Mouse (Mus musculus) lung, postnatal 0 days (tissue): ENCODE results near the gene Zfp64. TPM values are rescaled to one million over a fixed set of nuclear protein-coding genes. Genes with fewer than 3 reads are reported as not detected.

Experiments
- ATAC-seq: fragments of 200-750 bp; cut with Nextera tagmentation; 2 replicates; pipeline ENCODE4 v1.8.0; 2017; ENCODE audit warnings: moderate library complexity
- DNase-seq: peaks from one replicate; pipeline ENCODE4 v3.0.0-alpha.2; 2016; ENCODE audit warnings: low spot score
- H3K27ac ChIP-seq: fragments of 300-500 bp; sonication (generic); 2 replicates; pipeline ENCODE4 v1.5.1; 2014; ENCODE audit warnings: antibody characterized with exemption, mild to moderate bottlenecking, low read length, mixed read lengths
- H3K27me3 ChIP-seq: fragments of 300-500 bp; sonication (generic); replicated peaks from 2 replicates; pipeline ENCODE4 v1.6.1; 2014; ENCODE audit warnings: low read length, mixed read lengths; ENCODE audit not compliant: insufficient read depth
- H3K36me3 ChIP-seq: fragments of 300-500 bp; sonication (generic); 2 replicates; pipeline ENCODE4 v1.6.1; 2014; ENCODE audit warnings: low read length, mixed read lengths; ENCODE audit not compliant: insufficient read depth
- H3K4me1 ChIP-seq: fragments of 300-500 bp; sonication (generic); 2 replicates; pipeline ENCODE4 v1.6.1; 2014; ENCODE audit warnings: antibody characterized with exemption, low read depth, low read length, mixed read lengths; ENCODE audit not compliant: insufficient read depth
- H3K4me2 ChIP-seq: fragments of 300-500 bp; sonication (generic); replicated peaks from 2 replicates; pipeline ENCODE4 v1.6.1; 2014; ENCODE audit warnings: low read depth, mild to moderate bottlenecking, low read length, moderate library complexity, mixed read lengths
- H3K4me3 ChIP-seq: fragments of 300-500 bp; sonication (generic); 2 replicates; pipeline ENCODE4 v1.5.1; 2014; ENCODE audit warnings: low read depth, low read length
- H3K9ac ChIP-seq: fragments of 300-500 bp; sonication (generic); replicated peaks from 2 replicates; pipeline ENCODE4 v1.6.1; 2014; ENCODE audit warnings: low read depth, mild to moderate bottlenecking
- H3K9me3 ChIP-seq: fragments of 300-500 bp; sonication (generic); 2 replicates; pipeline ENCODE4 v1.6.1; 2016; ENCODE audit warnings: low read length, mixed read lengths
- CTCF ChIP-seq: IDR thresholded peaks from 2 replicates; pipeline ENCODE4 v1.5.1; 2016; ENCODE audit warnings: antibody characterized with exemption, mild to moderate bottlenecking
- EP300 ChIP-seq: IDR thresholded peaks from 2 replicates; pipeline ENCODE4 v1.6.1; 2016; ENCODE audit warnings: antibody characterized with exemption, mild to moderate bottlenecking, control low read depth
- WGBS: fragments of 180-500 bp; shearing (Covaris S2); extraction: QIAGEN DNeasy Blood & Tissue Kit; methylation state at CpG from one replicate; pipeline ENCODE4 v1.1.7; 2014; 5-methylcytosine and 5-hydroxymethylcytosine counted together
- polyA plus RNA-seq: library from polyadenylated mRNA; unstranded; fragments of >200 nt; fragmentation: Nextera tagmentation; extraction: Ambion mirVana; gene quantifications from 2 replicates; pipeline ENCODE4 v1.2.1, GENCODE M21; 2015

The Zfp64 gene
- polyA plus RNA-seq, 1 experiment from 2014 or later: 15.8 TPM

DNA sequence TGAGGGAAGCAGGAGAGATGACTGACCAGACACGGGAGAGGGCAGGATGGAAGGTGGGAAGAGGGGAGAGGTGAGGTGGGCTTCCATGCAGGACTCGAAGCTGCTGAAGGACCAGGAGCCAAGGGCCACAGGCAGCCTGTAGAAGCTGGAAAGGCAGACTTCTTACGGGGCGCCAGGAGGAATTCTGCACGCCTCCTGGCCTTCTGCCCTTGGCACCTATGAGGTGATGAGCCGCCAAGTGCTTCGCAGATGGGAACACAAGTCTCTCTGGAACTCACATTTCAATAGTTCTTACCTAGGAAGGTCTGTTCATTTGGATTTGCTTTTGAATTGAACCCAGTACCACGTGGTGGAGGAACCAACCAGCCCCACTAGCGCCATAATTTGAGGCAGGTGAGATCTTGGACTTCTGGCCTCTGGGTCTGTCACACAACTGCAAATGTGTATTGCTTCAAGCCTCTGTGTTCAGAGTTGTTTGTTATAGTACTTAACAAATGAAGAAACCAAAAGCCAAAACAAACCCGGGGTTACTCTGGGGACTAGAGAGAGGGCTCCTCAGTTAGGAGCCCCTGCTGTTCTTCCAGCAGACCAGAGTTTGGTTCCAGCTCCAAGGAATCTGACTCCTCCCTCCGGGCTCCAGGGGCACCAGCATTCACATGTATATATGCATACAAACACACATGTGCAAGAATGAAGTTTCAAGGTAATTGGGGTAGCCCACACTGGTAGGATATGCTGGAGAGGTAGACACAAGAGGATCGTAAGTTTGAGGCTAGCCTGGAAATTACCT lies 12.9 kb upstream of the Zfp64 start:
- no peak overlapping the region for H3K4me2 ChIP-seq
- H3K27ac ChIP-seq: no peak overlapping the region
- DNase-seq: no peak
- H3K36me3 ChIP-seq: no peaks in the 10 kb centered on the region
- no peak for TF ChIP-seq CTCF
- no peak for TF ChIP-seq EP300
- H3K4me3 ChIP-seq: no peak overlapping the region
- H3K9me3 ChIP-seq: no peaks in the 10 kb centered on the region
- no peaks in the 10 kb centered on the region for H3K4me1 ChIP-seq
- WGBS: 78% methylated on average over 12 of the region's 12 CpGs
- H3K9ac ChIP-seq: no peak overlapping the region
- ATAC-seq: no peak
- no peaks in the 10 kb centered on the region for H3K27me3 ChIP-seq

GRCm38 (mm10) chr2:168966525-168966924 lies 11.1 kb upstream of the Zfp64 start:
- ATAC-seq: no peak
- Histone ChIP-seq H3K4me2 (no peak overlapping the region), H3K36me3 (no peaks in the 10 kb centered on the region), H3K9ac (no peak overlapping the region), H3K4me3 (no peak overlapping the region), H3K27ac (no peak overlapping the region), H3K4me1 (no peaks in the 10 kb centered on the region), H3K9me3 (no peaks in the 10 kb centered on the region), H3K27me3 (no peaks in the 10 kb centered on the region)
- WGBS: 69% methylated on average over 6 of the region's 6 CpGs
- no peak for TF ChIP-seq CTCF
- no peak for TF ChIP-seq EP300
- no peak for DNase-seq

DNA sequence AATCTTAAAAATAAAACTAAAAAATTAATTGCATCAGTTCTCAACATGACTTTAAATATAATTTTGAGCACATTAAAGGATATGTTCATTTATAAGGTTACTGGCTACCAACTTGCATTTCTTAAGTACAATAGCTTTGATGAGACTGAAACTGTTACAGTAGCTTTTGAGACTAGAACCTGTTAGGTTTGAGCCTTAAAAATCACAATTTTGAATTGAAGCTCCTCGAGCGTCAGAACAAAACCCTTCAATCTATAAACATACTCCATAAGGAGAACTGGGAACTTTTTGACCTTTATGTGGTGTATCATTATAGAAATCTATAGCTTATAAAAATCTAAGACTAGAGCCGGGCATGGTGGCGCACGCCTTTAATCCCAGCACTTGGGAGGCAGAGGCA lies 9.5 kb upstream of the Zfp64 start:
- 93% methylated on average over 5 of the region's 5 CpGs for WGBS

DNA sequence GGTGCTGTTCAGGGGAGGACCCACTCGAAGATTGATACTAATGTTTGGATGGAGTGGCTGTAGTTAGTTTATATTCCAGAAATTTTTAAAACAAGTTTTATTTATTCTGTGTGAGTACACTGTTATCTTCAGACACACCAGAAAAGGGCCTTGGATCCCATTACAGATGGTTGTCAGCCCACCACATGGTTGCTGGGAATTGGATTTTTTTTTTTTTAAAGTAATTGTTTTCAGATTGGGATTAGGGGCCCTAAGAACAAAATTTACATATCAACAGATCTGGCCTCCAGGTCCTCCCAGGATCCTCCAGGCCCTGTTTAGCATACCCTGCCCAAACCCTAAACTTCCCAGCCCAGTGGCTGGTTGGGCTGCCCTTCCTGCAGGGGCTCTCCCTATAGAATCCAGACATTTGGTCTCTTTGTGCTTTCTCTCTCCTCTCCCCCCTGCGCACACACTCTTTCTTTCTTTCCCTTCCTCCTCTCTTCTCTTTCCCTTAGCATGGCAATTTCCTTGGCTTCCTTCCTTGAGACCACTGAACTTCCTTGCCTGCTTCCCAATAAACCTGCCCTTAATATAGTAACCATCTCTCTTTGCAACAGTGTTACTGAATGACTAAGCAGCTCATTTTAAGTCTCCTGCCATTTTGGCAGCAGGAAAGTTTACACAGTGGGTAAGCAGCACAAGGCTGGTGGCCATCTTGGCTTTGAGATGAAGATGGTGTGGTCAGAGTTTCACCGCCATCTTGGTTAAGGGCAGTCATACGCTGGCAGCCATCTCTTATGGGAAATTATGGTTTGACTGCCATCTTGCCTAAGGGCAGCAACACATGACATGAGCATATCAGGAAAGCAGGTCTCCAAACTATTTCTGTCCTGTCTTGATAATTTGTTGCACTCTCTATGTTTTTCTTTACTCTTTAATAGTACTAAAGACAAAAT lies 6.6 kb upstream of the Zfp64 start:
- Histone ChIP-seq H3K27me3 (no peaks in the 10 kb centered on the region), H3K9ac (no peak overlapping the region), H3K4me1 (no peaks in the 10 kb centered on the region), H3K4me3 (no peak overlapping the region), H3K9me3 (no peaks in the 10 kb centered on the region), H3K4me2 (no peak overlapping the region), H3K27ac (no peak overlapping the region), H3K36me3 (no peaks in the 10 kb centered on the region)
- 83% methylated on average over 4 of the region's 4 CpGs for WGBS
- ATAC-seq: no peak
- no peak for DNase-seq
- no peak for TF ChIP-seq CTCF
- no peak for TF ChIP-seq EP300

More for the DNA sequence above, 9.5 kb upstream of the Zfp64 start:
- no peak overlapping the region for H3K27ac ChIP-seq
- DNase-seq (no peak), ATAC-seq (no peak)
- no peak for TF ChIP-seq EP300
- no peak for TF ChIP-seq CTCF
- no peak overlapping the region for H3K4me2 ChIP-seq
- H3K9me3 ChIP-seq: no peaks in the 10 kb centered on the region
- no peak overlapping the region for H3K4me3 ChIP-seq
- no peaks in the 10 kb centered on the region for H3K36me3 ChIP-seq
- no peak overlapping the region for H3K9ac ChIP-seq
- no peaks in the 10 kb centered on the region for H3K4me1 ChIP-seq
- H3K27me3 ChIP-seq: no peaks in the 10 kb centered on the region

DNA sequence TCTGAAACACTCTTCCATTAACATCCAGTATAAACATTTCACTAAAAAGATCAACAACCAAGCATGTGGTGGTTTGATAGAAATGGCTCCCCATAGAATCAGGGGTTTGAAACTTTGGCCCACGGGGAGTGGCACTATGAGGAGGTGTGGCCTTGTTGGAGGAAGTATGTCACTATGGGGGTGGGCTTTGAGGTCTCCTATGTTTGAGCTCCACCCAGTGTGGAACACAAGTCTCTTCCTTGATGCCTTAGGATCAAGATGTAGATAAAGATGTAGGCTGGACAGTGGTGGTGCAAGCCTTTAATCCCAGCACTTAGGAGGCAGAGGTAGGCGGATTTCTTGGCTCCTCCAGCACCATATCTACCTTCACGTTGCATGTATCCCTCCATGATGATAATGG lies 5.4 kb upstream of the Zfp64 start:
- Histone ChIP-seq H3K27ac (no peak overlapping the region), H3K27me3 (no peaks in the 10 kb centered on the region), H3K4me3 (no peak overlapping the region), H3K4me2 (no peak overlapping the region), H3K36me3 (no peaks in the 10 kb centered on the region), H3K9ac (no peak overlapping the region), H3K4me1 (0 out of 2 replicates have a peak, but pooled peaks cover under 1% of the 10 kb centered on the region), H3K9me3 (no peaks in the 10 kb centered on the region)
- 89% methylated on average over 3 of the region's 3 CpGs for WGBS
- no peak for TF ChIP-seq EP300
- no peak for TF ChIP-seq CTCF
- no peak for ATAC-seq
- no peak for DNase-seq

GRCm38 (mm10) chr2:168959339-168959885 lies 4.0 kb upstream of the Zfp64 start:
- H3K4me2 ChIP-seq: no peak overlapping the region
- no peaks in the 10 kb centered on the region for H3K36me3 ChIP-seq
- no peaks in the 10 kb centered on the region for H3K9me3 ChIP-seq
- ATAC-seq (no peak), DNase-seq (no peak)
- H3K27ac ChIP-seq: no peak overlapping the region
- TF ChIP-seq EP300 (no peak), CTCF (no peak)
- H3K9ac ChIP-seq: no peak overlapping the region
- 78% methylated on average over 14 of the region's 14 CpGs for WGBS
- no peak overlapping the region for H3K4me3 ChIP-seq
- peaks cover 4% of the 10 kb centered on the region; the same call in 1 of the 2 replicates for H3K4me1 ChIP-seq
- no peaks in the 10 kb centered on the region for H3K27me3 ChIP-seq
